ENCODE assay signal across 11 mouse cellular contexts in the genomic region with DNA sequence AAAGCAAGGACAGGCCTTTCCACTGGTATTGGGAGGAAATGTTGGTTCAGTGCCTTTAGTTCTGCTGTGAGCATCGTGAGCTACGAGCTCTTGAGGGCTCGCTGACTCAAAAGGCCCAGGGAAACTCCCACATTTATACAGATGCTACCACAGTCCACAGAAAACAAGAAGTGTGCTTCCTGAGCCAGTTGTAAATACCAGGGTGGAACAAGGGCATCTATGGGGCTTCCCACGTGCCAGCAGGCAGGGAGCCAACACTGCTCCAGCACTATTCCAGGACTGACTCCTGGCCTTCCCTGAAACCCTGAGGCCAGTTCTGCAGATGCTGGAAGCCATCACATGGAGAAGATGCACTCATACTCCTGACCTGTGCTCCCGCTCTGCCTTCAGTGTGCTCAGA.
DNase-seq lines count a peak whose midpoint lies in the region; ATAC-seq and TF ChIP-seq lines count a peak whose summit lies in the region.
"Had no signal": no experiment of that assay in that cellular context is flagged by ENCODE, and none has a peak within 500 bp of the region (broad histone marks: within the 10 kb centered on the region; RNA-seq: fewer than 3 reads in every experiment).

No protein-coding gene starts in this region.

- H3K79me2 ChIP-seq in CH12.LX (replicated peaks; ENCODE audit: control insufficient read depth, extremely low read depth, insufficient read depth, poor library complexity, severe bottlenecking), result no peaks in the 10 kb centered on the region

- no peak for TF ChIP-seq POLR2A in CH12.LX (IDR thresholded peaks at IDR 0.05; ENCODE audit: low read depth, low read length)

- no peak for DNase-seq in hindbrain, embryonic 14.5 days (ENCODE audit: low spot score)
- DNase-seq in CH12.LX (ENCODE audit: extremely low read depth), result peak; percentile 50
- peak; percentile 65 for DNase-seq in adrenal gland, postnatal 25 days
- DNase-seq in embryo, embryonic 11 days, result no peak
- DNase-seq in left cerebral cortex, adult 18-20 months (ENCODE audit: low spot score in 2 of 2), result no peak
- DNase-seq in gastrocnemius, adult 8-10 months (ENCODE audit: low spot score in 2 of 2), result no peak
- DNase-seq: lung, embryonic 14.5 days; thymus, postnatal 25 days had no signal

- no peak overlapping the region for H3K9ac ChIP-seq in hindbrain, embryonic 12.5 days
- no peak overlapping the region for H3K9ac ChIP-seq in hindbrain, embryonic 14.5 days
- H3K9ac ChIP-seq in CH12.LX (ENCODE audit: insufficient read depth, low read depth), result no peak overlapping the region
- no peak overlapping the region for H3K9ac ChIP-seq in kidney, embryonic 16.5 days (replicated peaks; ENCODE audit: low read length)
- H3K9ac ChIP-seq: lung, embryonic 14.5 days had no signal

- 90% methylated on average over 5 of the region's 5 CpGs for WGBS in hindbrain, embryonic 12.5 days
- 74% methylated on average over 5 of the region's 5 CpGs for WGBS in hindbrain, embryonic 14.5 days
- WGBS in kidney, embryonic 16.5 days, result 49% methylated on average over 5 of the region's 5 CpGs

- no peak overlapping the region for H3K4me3 ChIP-seq in hindbrain, embryonic 12.5 days
- H3K4me3 ChIP-seq in hindbrain, embryonic 14.5 days (replicated peaks; ENCODE audit: low read length), result no peak overlapping the region
- H3K4me3 ChIP-seq in CH12.LX (replicated peaks in 1 of 3; ENCODE audit: low read depth in 2 of 3, low read length in 2 of 3, poor library complexity in 1 of 3), result no peak overlapping the region
- no peak overlapping the region for H3K4me3 ChIP-seq in kidney, embryonic 16.5 days (ENCODE audit: low read length)

- H3K4me1 ChIP-seq in hindbrain, embryonic 12.5 days, result peaks cover 50% of the 10 kb centered on the region
- H3K4me1 ChIP-seq in hindbrain, embryonic 14.5 days (replicated peaks; ENCODE audit: control insufficient read depth, insufficient read depth, low read length), result peaks cover 19% of the 10 kb centered on the region
- peaks cover 4 to 40% of the 10 kb centered on the region in 2 experiments for H3K4me1 ChIP-seq in CH12.LX (ENCODE audit: control insufficient read depth in 1 of 2, insufficient read depth in 2 of 2)
- peaks cover 60% of the 10 kb centered on the region for H3K4me1 ChIP-seq in kidney, embryonic 16.5 days (ENCODE audit: insufficient read depth, low read length)

- in situ Hi-C loops in CH12.LX (cut with MboI; ENCODE audit: low pct_ligation_motif_present, low pct_unique_long_range_greater_than_20kb, low sequenced_read_pairs), result no loop called here

- peak overlapping the region; percentile 4; the same call in 1 of the 2 replicates for H3K27ac ChIP-seq in hindbrain, embryonic 12.5 days
- no peak overlapping the region for H3K27ac ChIP-seq in hindbrain, embryonic 14.5 days
- H3K27ac ChIP-seq in CH12.LX (ENCODE audit: insufficient read depth, low read depth), result no peak overlapping the region
- H3K27ac ChIP-seq in kidney, embryonic 16.5 days (ENCODE audit: low read length), result 0 out of 2 replicates have a peak overlapping the region, but pooled peaks have one; percentile 29

- H3K36me3 ChIP-seq in hindbrain, embryonic 12.5 days, result no peaks in the 10 kb centered on the region
- H3K36me3 ChIP-seq in hindbrain, embryonic 14.5 days (replicated peaks; ENCODE audit: control insufficient read depth, insufficient read depth), result no peaks in the 10 kb centered on the region
- peaks cover 25 to 92% of the 10 kb centered on the region in 2 experiments for H3K36me3 ChIP-seq in CH12.LX (replicated peaks in 1 of 2; ENCODE audit: control insufficient read depth in 1 of 2, insufficient read depth in 1 of 2, low read length in 1 of 2)
- H3K36me3 ChIP-seq in kidney, embryonic 16.5 days (ENCODE audit: insufficient read depth, low read length), result no peaks in the 10 kb centered on the region

- H3K9me3 ChIP-seq in hindbrain, embryonic 12.5 days (replicated peaks), result no peaks in the 10 kb centered on the region
- no peaks in the 10 kb centered on the region for H3K9me3 ChIP-seq in hindbrain, embryonic 14.5 days (ENCODE audit: control insufficient read depth, low read length)
- H3K9me3 ChIP-seq in CH12.LX (replicated peaks; ENCODE audit: low read length), result no peaks in the 10 kb centered on the region
- H3K9me3 ChIP-seq in kidney, embryonic 16.5 days (ENCODE audit: low read length), result no peaks in the 10 kb centered on the region

- ATAC-seq in hindbrain, embryonic 12.5 days (ENCODE audit: low FRiP score), result no peak
- ATAC-seq in hindbrain, embryonic 14.5 days (ENCODE audit: low FRiP score), result no peak
- ATAC-seq in kidney, embryonic 16.5 days (ENCODE audit: low FRiP score, low TSS enrichment), result no peak
- ATAC-seq: inflammation-experienced regulatory T-cells, adult 6 months had no signal

- dilution Hi-C loops in CH12.LX (cut with MboI; ENCODE audit: extremely low pct_ligation_motif_present, extremely low pct_unique_long_range_greater_than_20kb, low sequenced_read_pairs), result no loop called here

- TF ChIP-seq RAD21 in CH12.LX (IDR thresholded peaks at IDR 0.05; ENCODE audit: low read depth, low read length), result no peak

- no peak overlapping the region for H3K4me2 ChIP-seq in hindbrain, embryonic 12.5 days (replicated peaks)
- H3K4me2 ChIP-seq in hindbrain, embryonic 14.5 days (replicated peaks), result no peak overlapping the region
- H3K4me2 ChIP-seq in CH12.LX (ENCODE audit: insufficient read depth, low read depth, poor library complexity, severe bottlenecking), result no peak overlapping the region
- H3K4me2 ChIP-seq in kidney, embryonic 16.5 days (replicated peaks; ENCODE audit: low read depth, low read length), result no peak overlapping the region
- H3K4me2 ChIP-seq: lung, embryonic 14.5 days had no signal

- TF ChIP-seq EP300 in CH12.LX (IDR thresholded peaks at IDR 0.05; ENCODE audit: low read length), result no peak

- no peak for TF ChIP-seq CTCF in CH12.LX (conservative IDR thresholded peaks at IDR 0.05 in 1 of 2, IDR thresholded peaks at IDR 0.05 in 1 of 2; ENCODE audit: low read depth in 2 of 2, low read length in 2 of 2)

- no peaks in the 10 kb centered on the region; the same call in 1 of the 2 replicates for H3K27me3 ChIP-seq in hindbrain, embryonic 12.5 days
- H3K27me3 ChIP-seq in hindbrain, embryonic 14.5 days (ENCODE audit: control insufficient read depth, insufficient read depth, low read length), result no peaks in the 10 kb centered on the region
- no peaks in the 10 kb centered on the region for H3K27me3 ChIP-seq in CH12.LX (replicated peaks)
- no peaks in the 10 kb centered on the region for H3K27me3 ChIP-seq in kidney, embryonic 16.5 days (ENCODE audit: insufficient read depth, low read length)

TF ChIP-seq in CH12.LX, 34 proteins besides CTCF, POLR2A, EP300 and RAD21:
- peak; percentile 30; the same call in 1 of the 2 replicates for TF ChIP-seq IRF4 (IDR thresholded peaks at IDR 0.05; ENCODE audit: low read depth, low read length)
- TF ChIP-seq JUN (IDR thresholded peaks at IDR 0.05; ENCODE audit: insufficient read depth, low read depth, low read length), result no peak
- no peak for TF ChIP-seq ZNF384 (IDR thresholded peaks at IDR 0.05; ENCODE audit: low read depth, low read length)
- TF ChIP-seq ZKSCAN1 (IDR thresholded peaks at IDR 0.05; ENCODE audit: borderline replicate concordance, low read depth, low read length), result no peak
- no peak for TF ChIP-seq ELF1 (IDR thresholded peaks at IDR 0.05; ENCODE audit: low read depth, low read length)
- no peak for TF ChIP-seq HCFC1 (IDR thresholded peaks at IDR 0.05; ENCODE audit: low read depth, low read length)
- peak; percentile 74 for TF ChIP-seq BHLHE40 (IDR thresholded peaks at IDR 0.05; ENCODE audit: low read depth, low read length)
- TF ChIP-seq CHD1 (IDR thresholded peaks at IDR 0.05; ENCODE audit: low read depth, low read length), result no peak
- no peak for TF ChIP-seq E2F4 (IDR thresholded peaks at IDR 0.05; ENCODE audit: insufficient replicate concordance, low read depth, low read length)
- TF ChIP-seq ZMIZ1 (IDR thresholded peaks at IDR 0.05; ENCODE audit: low read depth, low read length), result no peak
- TF ChIP-seq ETS1 (conservative IDR thresholded peaks at IDR 0.05; ENCODE audit: low read depth, low read length), result peak; percentile 19; the same call in 1 of the 2 replicates

Comparison
In these comparisons a context has a peak if more than half of its experiments do, and no peak if none do; other contexts are left out.
1. H3K27ac ChIP-seq: peak in hindbrain, embryonic 12.5 days (single experiment) and kidney, embryonic 16.5 days (single experiment); none in hindbrain, embryonic 14.5 days (single experiment) and CH12.LX (single experiment).
2. DNase-seq: peak in CH12.LX (single experiment) and adrenal gland, postnatal 25 days (single experiment); none in hindbrain, embryonic 14.5 days (single experiment), embryo, embryonic 11 days (single experiment), left cerebral cortex, adult 18-20 months (0 of 2) and gastrocnemius, adult 8-10 months (0 of 2).